Mouse (Mus musculus): ENCODE measurements around the gene Aspdh. TPM values are rescaled to one million over a fixed set of nuclear protein-coding genes. Genes with fewer than 3 reads are reported as not detected.
A peak's percentile ranks its signal among the peaks of the same experiment; 100 is the strongest.

Aspdh gene
- polyA plus RNA-seq, 1 experiment from 2014 or later: not detected

GRCm38 (mm10) chr7:44456302-44456701 is 8.9 kb upstream of the Aspdh start:
- CTCF ChIA-PET: no interaction called here
- in situ Hi-C loops (cut with MboI; ENCODE audit: low pct_unique_long_range_greater_than_20kb): no loop called here
- H3K27me3 ChIP-seq: peaks cover 34% of the 10 kb centered on the region
- DNase-seq (ENCODE audit: low read depth, low spot score) (no peak), ATAC-seq (no peak)
- POLR2A ChIA-PET: no interaction called here
- no peak for TF ChIP-seq CTCF (IDR thresholded peaks at IDR 0.05)

GRCm38 (mm10) chr7:44460067-44460466 is 5.1 kb upstream of the Aspdh start:
- peaks cover 57% of the 10 kb centered on the region for H3K27me3 ChIP-seq
- in situ Hi-C loops (cut with MboI; ENCODE audit: low pct_unique_long_range_greater_than_20kb): no loop called here
- TF ChIP-seq CTCF (IDR thresholded peaks at IDR 0.05): no peak
- POLR2A ChIA-PET: no interaction called here
- no peak for DNase-seq (ENCODE audit: low read depth, low spot score)
- CTCF ChIA-PET: no interaction called here
- no peak for ATAC-seq

GRCm38 (mm10) chr7:44460767-44461502 is 4.3 kb upstream of the Aspdh start:
- TF ChIP-seq CTCF (IDR thresholded peaks at IDR 0.05): no peak
- POLR2A ChIA-PET: no interaction called here
- CTCF ChIA-PET: no interaction called here
- DNase-seq (ENCODE audit: low read depth, low spot score) (no peak), ATAC-seq (no peak)
- H3K27me3 ChIP-seq: peaks cover 57% of the 10 kb centered on the region
- in situ Hi-C loops (cut with MboI; ENCODE audit: low pct_unique_long_range_greater_than_20kb): no loop called here

- ATAC-seq (no peak), DNase-seq (ENCODE audit: low read depth, low spot score) (no peak)
- ChIA-PET CTCF (no interaction called here), POLR2A (no interaction called here)
- in situ Hi-C loops (cut with MboI; ENCODE audit: low pct_unique_long_range_greater_than_20kb): no loop called here
- no peak for TF ChIP-seq CTCF (IDR thresholded peaks at IDR 0.05)
- peaks cover 56% of the 10 kb centered on the region for H3K27me3 ChIP-seq
These were observed 3.5 kb upstream of the Aspdh start for GRCm38 (mm10) chr7:44461503-44462217.

- ChIA-PET POLR2A (no interaction called here), CTCF (no interaction called here)
- ATAC-seq (peak; percentile 45), DNase-seq (ENCODE audit: low read depth, low spot score) (no peak)
- peaks cover 54% of the 10 kb centered on the region for H3K27me3 ChIP-seq
- TF ChIP-seq CTCF (IDR thresholded peaks at IDR 0.05): no peak
- in situ Hi-C loops (cut with MboI; ENCODE audit: low pct_unique_long_range_greater_than_20kb): no loop called here
These were observed 2.8 kb upstream of the Aspdh start for GRCm38 (mm10) chr7:44462218-44463055.

GRCm38 (mm10) chr7:44463056-44463425 is 2.1 kb upstream of the Aspdh start:
- DNase-seq (ENCODE audit: low read depth, low spot score): no peak
- TF ChIP-seq CTCF (IDR thresholded peaks at IDR 0.05): no peak
- peaks cover 54% of the 10 kb centered on the region for H3K27me3 ChIP-seq
- POLR2A ChIA-PET: no interaction called here
- in situ Hi-C loops (cut with MboI; ENCODE audit: low pct_unique_long_range_greater_than_20kb): no loop called here
- ATAC-seq: no peak
- CTCF ChIA-PET: no interaction called here

GRCm38 (mm10) chr7:44463556-44464225 is 1.5 kb upstream of the Aspdh start:
- POLR2A ChIA-PET: no interaction called here
- no peak for TF ChIP-seq CTCF (IDR thresholded peaks at IDR 0.05)
- in situ Hi-C loops (cut with MboI; ENCODE audit: low pct_unique_long_range_greater_than_20kb): no loop called here
- DNase-seq (ENCODE audit: low read depth, low spot score) (no peak), ATAC-seq (no peak)
- peaks cover 48% of the 10 kb centered on the region for H3K27me3 ChIP-seq
- CTCF ChIA-PET: no interaction called here

- in situ Hi-C loops (cut with MboI; ENCODE audit: low pct_unique_long_range_greater_than_20kb): no loop called here
- no peak for DNase-seq (ENCODE audit: low read depth, low spot score)
- ChIA-PET POLR2A (interaction anchor here (0.6 kb wide), 1 partner anchor 12 kb away, joined by 5 read pairs; no protein-coding TSS in a partner anchor), CTCF (no interaction called here)
- ATAC-seq: no peak
- peaks cover 45% of the 10 kb centered on the region for H3K27me3 ChIP-seq
- no peak for TF ChIP-seq CTCF (IDR thresholded peaks at IDR 0.05)
These were observed 680 bp upstream of the Aspdh start for GRCm38 (mm10) chr7:44464511-44464910.

GRCm38 (mm10) chr7:44466006-44466887 is 1.1 kb downstream of the Aspdh start:
- TF ChIP-seq CTCF (IDR thresholded peaks at IDR 0.05): no peak
- peaks cover 29% of the 10 kb centered on the region for H3K27me3 ChIP-seq
- DNase-seq (ENCODE audit: low read depth, low spot score): no peak
- no peak for ATAC-seq
- ChIA-PET POLR2A (no interaction called here), CTCF (interaction anchor here (1.0 kb wide), 1 partner anchor 16 kb away, joined by 3 read pairs; no protein-coding TSS in a partner anchor)
- in situ Hi-C loops (cut with MboI; ENCODE audit: low pct_unique_long_range_greater_than_20kb): loop anchor here (5.0 kb wide), 2 partner anchors 84 to 209 kb away; partner anchors contain the start of genes Acp4 and Syt3

Data from Patski (cell line).